Mouse (Mus musculus): ENCODE results near the gene BC034090. TPM values are rescaled to one million over a fixed set of nuclear protein-coding genes. Genes with fewer than 3 reads are reported as not detected.

The BC034090 gene
- total RNA-seq, 1 experiment from 2014 or later = not detected

GRCm38 (mm10) chr1:155203101-155203500, 41.1 kb downstream of the BC034090 start:
- no peak for ATAC-seq (ENCODE audit: extremely low read depth, insufficient number of reproducible peaks, low FRiP score, poor library complexity, severe bottlenecking)

DNA sequence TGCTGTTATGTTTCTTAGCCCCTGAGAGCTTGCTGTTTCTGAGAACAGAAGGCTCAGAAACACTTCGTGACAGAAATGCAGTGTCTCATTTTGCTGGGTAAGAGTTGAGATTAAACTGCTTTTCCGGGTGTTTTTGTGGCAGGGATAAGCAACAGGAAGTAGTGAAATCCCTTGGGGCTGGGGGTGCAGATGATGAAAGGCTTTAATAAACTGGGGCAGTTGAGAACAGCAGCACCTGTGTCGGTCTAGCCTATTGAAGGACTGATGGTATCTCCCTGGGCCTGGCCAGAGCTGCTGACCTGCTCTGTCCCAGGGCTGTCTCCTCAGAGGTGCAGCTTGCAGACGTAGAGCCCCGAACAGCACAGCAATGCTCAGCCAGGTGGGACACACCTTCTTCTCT, 41.8 kb downstream of the BC034090 start:
- ATAC-seq (ENCODE audit: extremely low read depth, insufficient number of reproducible peaks, low FRiP score, poor library complexity, severe bottlenecking) = no peak

- no peak for ATAC-seq (ENCODE audit: extremely low read depth, insufficient number of reproducible peaks, low FRiP score, poor library complexity, severe bottlenecking)
Observed at GRCm38 (mm10) chr1:155201914-155202313, 42.3 kb downstream of the BC034090 start.

- ATAC-seq (ENCODE audit: extremely low read depth, insufficient number of reproducible peaks, low FRiP score, poor library complexity, severe bottlenecking) = no peak
Observed at GRCm38 (mm10) chr1:155201373-155201879, 42.8 kb downstream of the BC034090 start.

DNA sequence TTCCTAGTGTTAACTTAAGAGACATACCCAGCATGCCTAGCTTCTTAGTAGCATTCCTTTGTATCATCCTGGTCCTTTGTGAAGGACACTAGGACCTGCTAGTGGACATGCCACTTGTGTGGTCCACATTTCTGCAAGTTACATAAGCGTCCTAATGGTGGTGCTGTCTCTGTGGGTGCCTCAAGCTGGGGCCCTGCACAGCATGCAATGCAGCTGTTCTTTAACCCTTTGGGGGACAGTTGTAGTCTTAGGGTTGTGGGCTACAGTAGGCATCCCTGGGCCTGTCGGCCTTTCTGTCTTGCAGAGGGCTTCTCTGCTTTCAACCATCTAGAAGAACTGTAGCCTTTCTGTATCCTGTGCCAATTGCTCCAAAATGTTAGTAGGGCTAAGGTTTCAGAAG, 43.3 kb downstream of the BC034090 start:
- ATAC-seq (ENCODE audit: extremely low read depth, insufficient number of reproducible peaks, low FRiP score, poor library complexity, severe bottlenecking) = no peak

DNA sequence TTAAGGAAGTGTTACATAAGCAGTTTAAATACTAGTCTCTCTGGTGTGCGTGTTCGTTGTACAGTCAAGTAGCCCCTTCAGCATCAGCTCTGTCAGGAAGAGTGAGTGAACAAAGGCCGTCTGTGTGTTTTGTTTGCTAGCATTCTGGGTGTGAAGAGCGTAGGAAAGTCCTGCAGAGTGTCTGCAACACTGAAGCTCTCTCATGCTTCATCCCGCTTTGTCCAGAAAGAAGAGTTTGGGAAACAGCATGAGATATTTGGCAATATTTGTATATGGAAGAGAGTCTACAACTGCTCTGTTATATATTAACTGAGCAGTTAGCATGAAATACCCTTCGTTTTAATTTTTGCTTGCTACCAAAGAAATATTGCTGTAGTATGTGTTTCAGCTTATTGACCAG, 44.7 kb downstream of the BC034090 start:
- ATAC-seq (ENCODE audit: extremely low read depth, insufficient number of reproducible peaks, low FRiP score, poor library complexity, severe bottlenecking) = no peak

DNA sequence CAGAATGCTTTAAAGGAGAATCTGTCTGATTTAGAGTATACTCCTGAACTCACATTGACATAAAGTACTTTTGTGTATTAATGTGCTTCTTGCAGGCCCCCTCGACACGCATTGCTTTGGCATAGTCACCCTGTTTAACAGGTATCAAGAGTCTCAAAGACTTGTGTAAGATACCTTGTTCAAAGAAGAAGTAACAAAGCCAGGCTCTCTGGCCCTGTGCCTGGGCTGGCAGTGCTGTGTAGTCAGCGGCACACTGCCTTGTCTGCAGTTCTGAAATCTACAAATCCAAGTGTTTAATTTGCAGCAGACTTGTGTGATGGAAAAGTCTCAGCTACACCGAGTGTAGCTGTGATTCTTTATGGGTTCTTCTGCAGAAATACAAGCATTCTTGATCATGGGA, 47.6 kb downstream of the BC034090 start:
- no peak for ATAC-seq (ENCODE audit: extremely low read depth, insufficient number of reproducible peaks, low FRiP score, poor library complexity, severe bottlenecking)

DNA sequence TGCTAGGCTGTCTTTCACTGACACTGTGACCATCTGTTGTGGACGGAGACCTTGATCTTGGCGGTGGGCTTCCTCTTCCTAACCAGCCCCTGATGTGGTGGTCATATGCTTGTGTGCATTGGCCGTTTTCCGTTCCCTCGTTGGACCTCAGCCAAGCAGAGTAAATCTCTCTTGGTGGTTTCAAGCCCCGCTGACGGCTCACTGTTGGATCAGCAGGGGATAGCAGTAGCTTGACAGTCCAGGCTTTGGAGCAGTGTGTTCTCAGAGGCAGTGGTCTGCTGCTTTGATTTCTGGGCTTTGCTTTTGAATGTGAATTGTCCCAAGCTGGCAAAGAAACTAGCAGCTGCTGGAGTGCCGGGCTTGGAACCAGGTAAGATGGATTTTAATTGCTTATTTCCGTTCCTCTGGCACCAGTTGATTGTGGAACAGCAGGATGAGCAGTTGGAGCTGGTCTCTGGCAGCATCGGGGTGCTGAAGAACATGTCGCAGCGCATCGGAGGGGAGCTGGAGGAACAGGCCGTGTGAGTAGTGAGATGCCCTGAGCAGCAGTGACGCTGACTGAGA, 51.4 kb downstream of the BC034090 start:
- ATAC-seq (ENCODE audit: extremely low read depth, insufficient number of reproducible peaks, low FRiP score, poor library complexity, severe bottlenecking) = no peak

DNA sequence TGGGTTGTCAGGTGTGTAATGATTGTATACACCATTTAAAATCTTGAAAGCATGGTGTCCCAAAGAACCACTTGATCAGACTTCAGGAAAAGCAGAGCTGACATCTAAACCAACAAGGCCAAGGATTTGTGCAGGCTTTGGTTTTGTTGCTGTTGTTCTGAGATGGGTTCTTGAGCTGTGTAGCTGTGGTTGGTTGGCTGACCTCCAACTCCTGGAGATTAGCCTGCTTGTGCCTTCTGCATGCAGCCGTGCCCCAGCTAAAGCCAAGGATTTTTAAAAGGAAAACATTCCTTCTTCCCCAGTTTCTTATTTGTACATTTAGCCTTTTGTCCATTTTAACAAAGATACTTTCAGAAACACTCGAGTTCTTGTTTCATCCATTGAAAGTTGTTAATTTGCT, 52.6 kb downstream of the BC034090 start:
- no peak for ATAC-seq (ENCODE audit: extremely low read depth, insufficient number of reproducible peaks, low FRiP score, poor library complexity, severe bottlenecking)

- no peak for ATAC-seq (ENCODE audit: extremely low read depth, insufficient number of reproducible peaks, low FRiP score, poor library complexity, severe bottlenecking)
Observed at GRCm38 (mm10) chr1:155191219-155191618, 53.0 kb downstream of the BC034090 start.

DNA sequence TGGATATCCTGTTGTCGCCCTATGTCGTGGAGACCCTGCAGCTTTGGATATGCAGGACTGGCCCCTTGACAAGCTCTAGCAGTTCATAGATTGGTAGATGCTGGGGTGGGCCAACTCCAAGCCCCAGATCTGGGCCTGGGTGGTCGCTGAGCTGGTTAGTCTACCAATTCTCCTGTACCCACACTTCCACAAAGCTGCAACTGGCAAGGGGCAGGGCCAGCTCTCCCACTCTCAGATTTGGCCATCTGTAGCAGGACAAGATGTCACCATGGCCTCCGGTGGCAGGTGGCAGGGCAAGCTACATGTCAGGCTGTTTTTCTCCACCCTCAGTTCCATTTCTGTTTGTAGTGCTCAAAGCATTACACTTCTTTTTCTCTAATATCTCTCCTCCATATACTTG, 55.6 kb downstream of the BC034090 start:
- no peak for ATAC-seq (ENCODE audit: extremely low read depth, insufficient number of reproducible peaks, low FRiP score, poor library complexity, severe bottlenecking)

DNA sequence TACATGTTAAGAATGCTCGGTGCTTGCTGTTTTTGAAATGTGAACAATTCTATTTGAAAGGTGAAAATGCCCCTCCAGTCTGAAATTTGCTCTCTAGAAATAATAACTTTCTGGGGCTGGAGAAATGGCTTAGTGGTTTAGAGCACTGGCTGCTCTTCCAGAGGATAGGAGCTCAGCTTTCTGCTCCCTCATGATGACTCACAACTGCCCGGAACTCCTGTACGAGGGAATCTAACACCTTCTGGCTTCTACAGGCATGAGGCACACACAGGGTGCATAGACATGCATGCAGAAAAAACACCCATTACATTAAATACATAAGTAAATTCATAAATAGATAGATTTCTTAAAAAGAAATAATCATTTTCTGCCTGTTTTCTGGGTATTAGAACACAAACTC, 60.1 kb downstream of the BC034090 start:
- no peak for ATAC-seq (ENCODE audit: extremely low read depth, insufficient number of reproducible peaks, low FRiP score, poor library complexity, severe bottlenecking)

GRCm38 (mm10) chr1:155178192-155178924, 65.9 kb downstream of the BC034090 start:
- no peak for ATAC-seq (ENCODE audit: extremely low read depth, insufficient number of reproducible peaks, low FRiP score, poor library complexity, severe bottlenecking)

DNA sequence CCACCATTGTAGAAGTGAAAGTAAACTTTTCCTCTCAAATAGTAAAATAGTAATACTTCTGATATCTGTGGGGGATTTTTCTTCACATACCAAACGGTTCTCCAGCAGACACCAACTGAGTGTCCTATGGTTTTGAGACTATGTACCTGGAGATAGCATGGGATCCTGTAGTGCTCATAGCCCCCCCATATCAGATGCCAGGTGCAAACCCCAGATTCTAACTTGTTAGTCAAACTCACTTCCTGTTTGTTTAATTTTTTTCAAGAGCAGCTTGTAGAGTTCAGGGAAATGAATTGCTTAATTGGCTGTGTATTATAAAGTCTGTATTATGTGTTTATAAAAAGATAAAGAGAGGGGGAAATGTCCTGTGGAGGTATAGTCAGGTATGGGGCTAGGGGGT, 69.8 kb downstream of the BC034090 start:
- no peak for ATAC-seq (ENCODE audit: extremely low read depth, insufficient number of reproducible peaks, low FRiP score, poor library complexity, severe bottlenecking)

GRCm38 (mm10) chr1:155173644-155174016, 70.6 kb downstream of the BC034090 start:
- ATAC-seq (ENCODE audit: extremely low read depth, insufficient number of reproducible peaks, low FRiP score, poor library complexity, severe bottlenecking) = peak; percentile 20; the same call in 1 of the 2 replicates

DNA sequence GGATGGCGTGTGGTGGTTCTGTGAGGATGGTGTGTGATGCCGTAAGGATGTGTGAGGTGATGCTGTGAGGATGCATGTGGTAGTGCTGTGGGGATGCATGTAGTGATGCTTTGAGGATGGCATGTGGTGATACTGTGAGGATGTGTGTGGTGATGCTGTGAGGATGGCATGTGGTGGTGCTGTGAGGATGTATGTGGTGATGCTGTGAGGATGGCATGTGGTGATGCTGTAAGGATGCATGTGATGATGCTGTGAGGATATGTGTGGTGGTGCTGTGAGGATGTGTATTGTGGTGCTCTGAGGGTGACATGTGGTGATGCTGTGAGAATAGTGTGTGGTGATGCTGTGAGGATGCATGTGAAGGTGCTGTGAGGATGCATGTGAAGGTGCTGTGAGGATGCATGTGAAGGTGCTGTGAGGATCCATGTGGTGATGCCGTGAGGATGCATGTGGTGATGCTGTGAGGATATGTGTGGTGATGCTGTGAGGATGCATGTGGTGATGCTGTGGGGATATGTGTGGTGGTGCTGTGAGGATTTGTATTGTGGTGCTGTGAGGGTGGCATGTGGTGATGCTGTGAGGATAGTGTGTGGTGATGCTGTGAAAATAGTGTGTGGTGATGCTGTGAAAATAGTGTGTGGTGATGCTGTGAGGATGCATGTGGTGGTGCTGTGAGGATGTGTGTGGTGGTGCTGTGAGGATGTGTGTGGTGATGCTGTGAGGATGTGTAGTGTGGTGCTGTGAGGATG, 71.2 kb downstream of the BC034090 start:
- ATAC-seq (ENCODE audit: extremely low read depth, insufficient number of reproducible peaks, low FRiP score, poor library complexity, severe bottlenecking) = no peak

GRCm38 (mm10) chr1:155169935-155170334, 74.3 kb downstream of the BC034090 start:
- ATAC-seq (ENCODE audit: extremely low read depth, insufficient number of reproducible peaks, low FRiP score, poor library complexity, severe bottlenecking) = no peak

DNA sequence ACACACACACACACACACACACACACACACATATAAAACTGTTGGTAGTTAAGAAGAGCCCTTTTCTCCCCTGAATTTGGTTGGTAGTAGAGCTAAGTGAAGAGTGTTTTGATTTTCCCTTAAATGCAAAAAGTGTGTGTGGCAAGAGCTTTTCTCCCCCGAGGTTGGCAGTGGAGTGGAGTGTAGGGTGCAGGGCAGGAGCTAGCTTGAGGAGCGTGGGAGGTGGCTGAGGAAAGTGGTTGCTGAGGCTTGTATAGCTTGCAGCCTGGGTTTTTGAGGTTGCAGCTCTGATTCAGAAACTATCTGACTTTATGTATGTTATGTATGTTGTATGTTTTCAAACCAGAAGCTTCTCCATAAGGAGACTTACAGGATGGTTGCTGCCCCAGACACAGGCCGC, 76.8 kb downstream of the BC034090 start:
- no peak for ATAC-seq (ENCODE audit: extremely low read depth, insufficient number of reproducible peaks, low FRiP score, poor library complexity, severe bottlenecking)
